Mouse (Mus musculus) stomach, embryonic 14.5 days (tissue): ENCODE measurements at regions not wholly inside any gene's neighbourhood (a gene's known extent, or its start where the extent isn't known, plus 50 kb on each side); places are given as distances from the start of the nearest gene placed in this dataset.

Experiments used
- ATAC-seq: fragments of 200-750 bp; cut with Nextera tagmentation; 2 replicates; pipeline ENCODE4 v1.8.0; 2017; ENCODE audit warnings: low read depth, moderate TSS enrichment; ENCODE audit not compliant: insufficient number of reproducible peaks, insufficient read depth, low FRiP score
- H3K27ac ChIP-seq: fragments of 300-500 bp; sonication (generic); 2 replicates; pipeline ENCODE4 v1.5.1; 2014; ENCODE audit warnings: mild to moderate bottlenecking, low read length, moderate library complexity, mixed read lengths
- H3K27me3 ChIP-seq: fragments of 300-500 bp; sonication (generic); 2 replicates; pipeline ENCODE4 v1.6.1; 2014; ENCODE audit warnings: low read length, control low read depth, mixed read lengths; ENCODE audit not compliant: control insufficient read depth, insufficient read depth
- H3K36me3 ChIP-seq: fragments of 300-500 bp; sonication (generic); 2 replicates; pipeline ENCODE4 v1.6.1; 2014; ENCODE audit warnings: mild to moderate bottlenecking, control low read depth, low read length, moderate library complexity, mixed read lengths; ENCODE audit not compliant: control insufficient read depth, insufficient read depth
- H3K4me1 ChIP-seq: fragments of 300-500 bp; sonication (generic); 2 replicates; pipeline ENCODE4 v1.6.1; 2014; ENCODE audit warnings: low read length, control low read depth, mixed read lengths; ENCODE audit not compliant: control insufficient read depth, insufficient read depth
- H3K4me2 ChIP-seq: fragments of 300-500 bp; sonication (generic); replicated peaks from 2 replicates; pipeline ENCODE4 v1.6.1; 2014; ENCODE audit warnings: low read depth, low read length, control low read depth
- H3K4me3 ChIP-seq: fragments of 300-500 bp; sonication (generic); 2 replicates; pipeline ENCODE4 v1.5.1; 2014; ENCODE audit warnings: low read depth, low read length, control low read depth
- H3K9ac ChIP-seq: fragments of 300-500 bp; sonication (generic); replicated peaks from 2 replicates; pipeline ENCODE4 v1.6.1; 2014; ENCODE audit warnings: low read depth, mild to moderate bottlenecking, control low read depth, low read length, moderate library complexity, mixed read lengths
- H3K9me3 ChIP-seq: fragments of 300-500 bp; sonication (generic); 2 replicates; pipeline ENCODE4 v1.6.1; 2016; ENCODE audit warnings: low read depth, low read length, control low read depth; ENCODE audit not compliant: control insufficient read depth
- WGBS: fragments of 180-500 bp; shearing (Covaris S2); extraction: QIAGEN DNeasy Blood & Tissue Kit; methylation state at CpG from one replicate; pipeline ENCODE4 v1.1.7; 2014; 5-methylcytosine and 5-hydroxymethylcytosine counted together

DNA sequence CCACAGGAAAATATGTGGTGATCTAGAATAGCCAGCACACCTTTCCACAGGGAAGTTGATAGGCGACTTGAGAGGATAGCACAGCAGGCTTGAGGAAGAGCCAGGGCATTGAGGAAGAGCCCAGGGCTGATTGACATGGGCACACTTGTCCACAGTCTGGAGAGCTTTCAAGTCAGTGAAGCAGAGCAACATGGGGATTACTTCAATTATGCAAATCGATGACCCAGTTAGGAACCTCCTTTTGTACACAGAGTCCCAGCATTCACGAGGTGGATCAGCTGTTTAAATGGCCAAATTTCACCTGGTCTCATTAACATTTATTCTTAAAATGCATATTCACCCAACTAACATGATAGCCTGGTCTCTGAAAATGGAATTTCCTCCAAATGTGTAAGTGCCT lies 186.1 kb downstream of the Brinp2 start:
- no peaks in the 10 kb centered on the region for H3K27me3 ChIP-seq
- 55% methylated on average over 3 of the region's 3 CpGs for WGBS
- no peak overlapping the region for H3K27ac ChIP-seq
- no peak overlapping the region for H3K4me3 ChIP-seq
- H3K9ac ChIP-seq: no peak overlapping the region
- H3K4me2 ChIP-seq: no peak overlapping the region
- no peaks in the 10 kb centered on the region for H3K9me3 ChIP-seq
- H3K36me3 ChIP-seq: no peaks in the 10 kb centered on the region
- no peak for ATAC-seq
- no peaks in the 10 kb centered on the region for H3K4me1 ChIP-seq

DNA sequence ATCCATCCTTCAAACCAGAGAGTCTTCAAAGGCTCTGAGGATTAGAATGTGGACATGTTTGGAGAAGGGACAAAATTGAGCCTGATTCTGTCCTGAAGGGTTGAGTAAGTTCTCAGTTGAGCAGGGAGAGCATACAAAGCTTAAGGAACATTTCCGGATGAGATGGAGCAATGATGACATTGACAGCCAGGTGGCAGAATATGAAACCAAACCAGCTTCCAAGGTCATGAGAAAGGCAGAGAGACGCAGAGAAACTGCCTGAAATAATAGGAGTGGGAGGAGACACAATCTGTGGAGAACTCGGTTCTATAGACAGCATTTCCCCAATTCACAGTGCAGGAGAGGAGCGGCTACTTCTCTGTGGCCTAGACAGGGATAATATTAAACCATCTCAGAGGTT lies 176.0 kb downstream of the Brinp2 start:
- Histone ChIP-seq H3K4me3 (no peak overlapping the region), H3K27ac (no peak overlapping the region), H3K27me3 (no peaks in the 10 kb centered on the region), H3K36me3 (no peaks in the 10 kb centered on the region), H3K9ac (no peak overlapping the region), H3K4me1 (no peaks in the 10 kb centered on the region), H3K9me3 (no peaks in the 10 kb centered on the region), H3K4me2 (no peak overlapping the region)
- no peak for ATAC-seq
- WGBS: 55% methylated on average over 4 of the region's 4 CpGs

DNA sequence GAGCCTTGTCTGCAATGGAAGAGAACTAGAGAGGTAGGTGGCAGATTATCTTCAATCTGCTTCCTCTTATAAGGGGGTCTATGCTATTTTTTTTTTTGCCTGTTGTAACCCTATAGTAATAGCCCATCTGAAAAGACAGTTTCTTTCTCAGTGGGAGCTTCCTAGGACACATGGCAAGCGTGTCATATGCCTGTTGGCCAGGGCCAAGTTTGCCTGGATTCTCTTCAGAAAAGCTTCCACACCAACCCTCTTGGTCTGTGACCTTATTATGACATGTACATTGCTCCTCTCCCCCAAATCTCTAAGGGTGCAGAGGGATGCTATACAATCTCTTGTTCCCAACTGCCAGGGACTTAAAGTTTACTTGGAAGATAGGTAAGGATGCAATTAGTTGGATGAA lies 174.8 kb downstream of the Brinp2 start:
- H3K9me3 ChIP-seq: no peaks in the 10 kb centered on the region
- ATAC-seq: no peak
- H3K4me2 ChIP-seq: no peak overlapping the region
- WGBS: 91% methylated on average over 1 of the region's 1 CpGs
- no peaks in the 10 kb centered on the region for H3K27me3 ChIP-seq
- H3K4me3 ChIP-seq: no peak overlapping the region
- H3K36me3 ChIP-seq: no peaks in the 10 kb centered on the region
- no peak overlapping the region for H3K27ac ChIP-seq
- no peak overlapping the region for H3K9ac ChIP-seq
- no peaks in the 10 kb centered on the region for H3K4me1 ChIP-seq

DNA sequence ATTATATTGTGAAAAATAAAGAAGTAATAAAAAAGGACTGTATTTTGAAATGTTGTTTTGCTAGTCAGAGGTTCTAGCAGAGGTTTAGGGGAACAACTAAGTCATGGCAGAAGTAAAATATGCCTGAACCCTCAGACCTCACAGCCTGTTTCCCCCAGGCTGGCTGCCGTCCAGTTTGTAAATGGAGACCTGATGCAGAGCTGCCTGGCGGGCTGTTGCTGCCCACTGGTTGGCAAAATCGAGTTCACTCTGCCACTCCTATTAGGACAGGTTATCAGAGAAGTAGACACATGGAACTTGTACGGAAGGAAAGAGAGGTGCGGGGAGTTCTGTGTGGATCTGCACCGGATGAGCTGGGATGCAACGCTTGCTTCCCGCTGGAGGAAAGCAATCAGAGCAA lies 168.5 kb downstream of the Brinp2 start:
- Histone ChIP-seq H3K4me1 (no peaks in the 10 kb centered on the region), H3K9me3 (no peaks in the 10 kb centered on the region), H3K4me2 (no peak overlapping the region), H3K27ac (no peak overlapping the region), H3K27me3 (no peaks in the 10 kb centered on the region), H3K9ac (no peak overlapping the region), H3K4me3 (no peak overlapping the region), H3K36me3 (no peaks in the 10 kb centered on the region)
- no peak for ATAC-seq
- 63% methylated on average over 8 of the region's 8 CpGs for WGBS

DNA sequence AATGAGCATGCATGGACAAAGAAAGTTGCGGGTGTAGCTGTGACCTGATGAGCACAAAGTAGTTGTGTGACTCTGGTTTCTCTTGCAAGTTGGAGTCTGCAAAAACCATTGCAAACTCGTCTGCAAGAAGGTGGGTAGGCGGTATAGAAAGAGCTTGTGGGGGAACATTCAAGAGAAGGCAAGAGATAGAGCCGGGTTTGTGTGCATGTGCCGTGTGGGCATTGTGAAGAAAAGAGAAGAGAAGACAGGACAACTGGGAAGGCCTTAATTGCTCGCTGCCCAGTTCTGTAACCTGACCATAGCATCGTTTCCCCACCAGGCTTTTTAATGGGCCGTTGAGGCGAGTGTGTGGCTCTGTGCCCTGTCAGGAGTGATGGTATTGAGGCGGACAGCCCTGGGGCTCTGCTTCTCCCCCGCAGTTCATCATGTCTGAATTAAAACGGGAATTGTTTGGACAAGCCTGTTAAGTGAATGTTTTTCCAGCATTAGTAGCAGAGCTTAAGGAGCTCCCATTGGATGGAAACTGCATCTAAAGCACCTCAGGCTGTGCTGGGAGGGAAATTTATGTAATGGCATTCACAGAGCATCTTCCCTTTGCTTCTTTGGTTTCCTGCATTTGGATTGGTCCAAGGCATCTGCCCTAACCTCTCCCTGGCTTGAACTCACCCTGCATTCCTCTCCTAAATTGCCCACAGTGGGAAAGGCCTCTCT lies 163.1 kb downstream of the Brinp2 start:
- Histone ChIP-seq H3K27me3 (no peaks in the 10 kb centered on the region), H3K4me2 (no peak overlapping the region), H3K4me1 (no peaks in the 10 kb centered on the region), H3K9ac (no peak overlapping the region), H3K36me3 (no peaks in the 10 kb centered on the region), H3K4me3 (no peak overlapping the region), H3K27ac (no peak overlapping the region), H3K9me3 (no peaks in the 10 kb centered on the region)
- 48% methylated on average over 12 of the region's 12 CpGs for WGBS
- no peak for ATAC-seq

DNA sequence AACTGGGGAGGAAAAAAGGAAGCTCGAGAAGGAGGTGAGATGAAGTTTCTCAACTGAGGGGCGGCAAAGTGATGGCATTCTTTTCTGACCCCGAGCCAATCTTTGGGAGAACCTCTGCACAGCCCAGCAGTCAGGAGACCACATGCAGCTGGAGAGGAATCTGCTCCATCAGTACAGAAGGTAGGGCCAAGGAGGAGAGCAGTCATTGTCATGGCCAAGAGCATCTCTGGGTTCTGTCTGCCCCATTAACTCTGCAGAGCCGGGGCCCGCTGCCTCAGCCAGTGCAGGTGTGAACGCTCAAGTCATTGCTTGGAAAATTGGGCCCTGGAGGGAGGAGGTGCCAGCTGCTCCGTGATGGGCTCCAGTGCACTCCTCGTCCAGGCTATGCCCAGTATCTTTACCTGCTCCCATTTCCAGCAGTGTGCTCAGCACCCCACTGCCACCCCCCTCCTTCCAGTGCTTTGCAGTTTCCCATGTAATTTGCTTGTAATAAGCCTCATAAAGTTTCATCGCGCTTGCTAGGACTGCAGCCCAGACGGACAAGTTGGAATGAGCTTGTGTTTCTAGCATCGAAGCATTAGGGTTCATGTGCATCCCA lies 162.1 kb downstream of the Brinp2 start:
- no peak for ATAC-seq
- WGBS: 73% methylated on average over 12 of the region's 12 CpGs
- no peaks in the 10 kb centered on the region for H3K4me1 ChIP-seq
- no peaks in the 10 kb centered on the region for H3K27me3 ChIP-seq
- no peak overlapping the region for H3K4me2 ChIP-seq
- H3K9me3 ChIP-seq: no peaks in the 10 kb centered on the region
- H3K27ac ChIP-seq: no peak overlapping the region
- H3K36me3 ChIP-seq: no peaks in the 10 kb centered on the region
- H3K9ac ChIP-seq: no peak overlapping the region
- H3K4me3 ChIP-seq: no peak overlapping the region
